Mouse (Mus musculus) right cerebral cortex, postnatal 4 days (tissue): ENCODE data around the gene Ccnf.

Experiments
- DNase-seq: peaks from one replicate; pipeline ENCODE4 v3.0.0-alpha.2; 2022

Gene Ccnf

GRCm38 (mm10) chr17:24199741-24200140 is 51.5 kb downstream of the Ccnf start:
- no peak for DNase-seq

- DNase-seq: no peak
Observed at GRCm38 (mm10) chr17:24199252-24199651, 52.0 kb downstream of the Ccnf start.

- no peak for DNase-seq
Observed at GRCm38 (mm10) chr17:24197032-24197824, 54.1 kb downstream of the Ccnf start.

- DNase-seq: no peak
Observed at GRCm38 (mm10) chr17:24195349-24195748, 55.9 kb downstream of the Ccnf start.

GRCm38 (mm10) chr17:24193769-24194168 is 57.5 kb downstream of the Ccnf start:
- no peak for DNase-seq

GRCm38 (mm10) chr17:24193268-24193667 is 58.0 kb downstream of the Ccnf start:
- no peak for DNase-seq

GRCm38 (mm10) chr17:24192848-24193247 is 58.4 kb downstream of the Ccnf start:
- DNase-seq: no peak

- no peak for DNase-seq
Observed at GRCm38 (mm10) chr17:24191481-24191880, 59.8 kb downstream of the Ccnf start.

GRCm38 (mm10) chr17:24190934-24191333 is 60.4 kb downstream of the Ccnf start:
- DNase-seq: no peak

GRCm38 (mm10) chr17:24174259-24174658 is 77.0 kb downstream of the Ccnf start:
- no peak for DNase-seq

GRCm38 (mm10) chr17:24173423-24173822 is 77.9 kb downstream of the Ccnf start:
- DNase-seq: peak; percentile 66
